Comparison of ENCODE assay signal across 15 mouse cellular contexts in the genomic region with DNA sequence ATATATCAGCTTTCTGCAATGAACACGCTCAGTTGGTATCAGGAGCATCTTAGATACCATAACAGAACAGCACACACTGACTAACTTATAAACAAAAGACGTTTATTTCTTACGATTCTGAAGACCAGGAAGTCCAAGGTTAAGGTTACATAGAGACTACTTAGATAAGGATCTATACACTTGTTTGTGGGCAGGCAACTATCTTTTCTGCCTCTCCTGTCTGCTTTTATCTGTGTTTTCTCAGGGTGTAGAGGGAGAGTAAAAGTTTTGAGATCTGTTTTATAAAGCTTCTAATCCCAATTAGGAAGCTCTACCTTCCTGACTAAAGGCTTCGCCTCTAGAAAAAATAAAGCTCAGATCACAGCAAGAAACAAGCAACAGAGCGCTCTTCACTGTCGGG.
"Had no signal": no experiment of that assay in that cellular context is flagged by ENCODE, and none has a peak within 500 bp of the region (broad histone marks: within the 10 kb centered on the region; RNA-seq: fewer than 3 reads in every experiment).

No protein-coding gene starts in this region.

- H3K4me1 ChIP-seq: neural tube, embryonic 15.5 days; stomach, embryonic 15.5 days had no signal

- H3K4me3 ChIP-seq: neural tube, embryonic 15.5 days; stomach, embryonic 15.5 days had no signal

- DNase-seq: retina, postnatal 1 day; right cerebral cortex, adult 18-20 months; right cerebral cortex, postnatal 14 days; right cerebral cortex, postnatal 25 days; right cerebral cortex, postnatal 4 days; spleen, adult 18-20 months; thymus, adult 18-20 months; thymus, adult 2 months; thymus, postnatal 14 days; thymus, postnatal 25 days; thymus, postnatal 36 days; thymus, postnatal 4 days had no signal

- H3K9ac ChIP-seq: neural tube, embryonic 15.5 days; stomach, embryonic 15.5 days had no signal

- H3K27ac ChIP-seq: neural tube, embryonic 15.5 days; stomach, embryonic 15.5 days; stomach, postnatal 0 days had no signal

- H3K9me3 ChIP-seq: stomach, embryonic 15.5 days had no signal

- H3K36me3 ChIP-seq: neural tube, embryonic 15.5 days; stomach, embryonic 15.5 days had no signal

- H3K27me3 ChIP-seq: neural tube, embryonic 15.5 days; stomach, embryonic 15.5 days had no signal
